Mouse (Mus musculus): ENCODE data around the gene Myrf. TPM values are rescaled to one million over a fixed set of nuclear protein-coding genes. Genes with fewer than 3 reads are reported as not detected.
A peak's percentile ranks its signal among the peaks of the same experiment; 100 is the strongest.

Myrf gene
- polyA plus RNA-seq, 1 experiment from 2014 or later, result 6.0 TPM

GRCm38 (mm10) chr19:10189940-10190339 is 50.6 kb downstream of the Myrf start:
- Histone ChIP-seq H3K4me1 (replicated peaks; ENCODE audit: control insufficient read depth, insufficient read depth, low read length) (0 out of 2 replicates have a peak, but pooled peaks cover 3% of the 10 kb centered on the region), H3K4me3 (ENCODE audit: low read length) (no peak overlapping the region), H3K36me3 (ENCODE audit: control insufficient read depth, insufficient read depth, low read length) (peaks cover 40% of the 10 kb centered on the region), H3K9ac (ENCODE audit: low read length) (no peak overlapping the region), H3K27ac (ENCODE audit: low read length) (no peak overlapping the region), H3K9me3 (ENCODE audit: control insufficient read depth, low read length) (no peaks in the 10 kb centered on the region), H3K27me3 (ENCODE audit: control insufficient read depth, insufficient read depth, low read depth, low read length) (no peaks in the 10 kb centered on the region), H3K4me2 (ENCODE audit: low read depth, low read length) (no peak overlapping the region)
- WGBS, result 93% methylated on average over 8 of the region's 8 CpGs
- no peak for ATAC-seq (ENCODE audit: low read depth)

GRCm38 (mm10) chr19:10189022-10189421 is 51.5 kb downstream of the Myrf start:
- H3K9me3 ChIP-seq (ENCODE audit: control insufficient read depth, low read length), result no peaks in the 10 kb centered on the region
- H3K4me3 ChIP-seq (ENCODE audit: low read length), result no peak overlapping the region
- peaks cover 40% of the 10 kb centered on the region for H3K36me3 ChIP-seq (ENCODE audit: control insufficient read depth, insufficient read depth, low read length)
- H3K27ac ChIP-seq (ENCODE audit: low read length), result no peak overlapping the region
- 94% methylated on average over 6 of the region's 6 CpGs for WGBS
- no peak for ATAC-seq (ENCODE audit: low read depth)
- no peaks in the 10 kb centered on the region for H3K27me3 ChIP-seq (ENCODE audit: control insufficient read depth, insufficient read depth, low read depth, low read length)
- no peak overlapping the region for H3K4me2 ChIP-seq (ENCODE audit: low read depth, low read length)
- no peak overlapping the region for H3K9ac ChIP-seq (ENCODE audit: low read length)
- peaks cover 10% of the 10 kb centered on the region for H3K4me1 ChIP-seq (replicated peaks; ENCODE audit: control insufficient read depth, insufficient read depth, low read length)

- Histone ChIP-seq H3K9me3 (ENCODE audit: control insufficient read depth, low read length) (no peaks in the 10 kb centered on the region), H3K4me2 (ENCODE audit: low read depth, low read length) (no peak overlapping the region), H3K4me1 (replicated peaks; ENCODE audit: control insufficient read depth, insufficient read depth, low read length) (peaks cover 11% of the 10 kb centered on the region), H3K27me3 (ENCODE audit: control insufficient read depth, insufficient read depth, low read depth, low read length) (no peaks in the 10 kb centered on the region), H3K27ac (ENCODE audit: low read length) (no peak overlapping the region), H3K9ac (ENCODE audit: low read length) (no peak overlapping the region), H3K36me3 (ENCODE audit: control insufficient read depth, insufficient read depth, low read length) (peaks cover 35% of the 10 kb centered on the region), H3K4me3 (ENCODE audit: low read length) (no peak overlapping the region)
- no peak for ATAC-seq (ENCODE audit: low read depth)
- WGBS, result 86% methylated on average over 10 of the region's 10 CpGs
Observed at GRCm38 (mm10) chr19:10188281-10188811, 52.2 kb downstream of the Myrf start.

GRCm38 (mm10) chr19:10186569-10186968 is 54.0 kb downstream of the Myrf start:
- ATAC-seq (ENCODE audit: low read depth), result no peak
- Histone ChIP-seq H3K4me3 (ENCODE audit: low read length) (no peak overlapping the region), H3K27me3 (ENCODE audit: control insufficient read depth, insufficient read depth, low read depth, low read length) (no peaks in the 10 kb centered on the region), H3K4me2 (ENCODE audit: low read depth, low read length) (no peak overlapping the region), H3K9me3 (ENCODE audit: control insufficient read depth, low read length) (no peaks in the 10 kb centered on the region), H3K9ac (ENCODE audit: low read length) (no peak overlapping the region), H3K4me1 (replicated peaks; ENCODE audit: control insufficient read depth, insufficient read depth, low read length) (peaks cover 15% of the 10 kb centered on the region), H3K36me3 (ENCODE audit: control insufficient read depth, insufficient read depth, low read length) (peaks cover 22% of the 10 kb centered on the region), H3K27ac (ENCODE audit: low read length) (no peak overlapping the region)
- 92% methylated on average over 8 of the region's 8 CpGs for WGBS

- Histone ChIP-seq H3K27ac (ENCODE audit: low read length) (no peak overlapping the region), H3K9ac (ENCODE audit: low read length) (no peak overlapping the region), H3K4me2 (ENCODE audit: low read depth, low read length) (no peak overlapping the region), H3K4me3 (ENCODE audit: low read length) (no peak overlapping the region), H3K27me3 (ENCODE audit: control insufficient read depth, insufficient read depth, low read depth, low read length) (no peaks in the 10 kb centered on the region), H3K9me3 (ENCODE audit: control insufficient read depth, low read length) (no peaks in the 10 kb centered on the region), H3K36me3 (ENCODE audit: control insufficient read depth, insufficient read depth, low read length) (peaks cover 22% of the 10 kb centered on the region), H3K4me1 (replicated peaks; ENCODE audit: control insufficient read depth, insufficient read depth, low read length) (peaks cover 11% of the 10 kb centered on the region)
- ATAC-seq (ENCODE audit: low read depth), result no peak
- 90% methylated on average over 3 of the region's 3 CpGs for WGBS
Observed at GRCm38 (mm10) chr19:10185876-10186275, 54.7 kb downstream of the Myrf start.

GRCm38 (mm10) chr19:10184096-10184495 is 56.5 kb downstream of the Myrf start:
- Histone ChIP-seq H3K4me3 (ENCODE audit: low read length) (peak overlapping the region; percentile 88), H3K27me3 (ENCODE audit: control insufficient read depth, insufficient read depth, low read depth, low read length) (no peaks in the 10 kb centered on the region), H3K9ac (ENCODE audit: low read length) (peak overlapping the region; percentile 89), H3K4me1 (replicated peaks; ENCODE audit: control insufficient read depth, insufficient read depth, low read length) (peaks cover 11% of the 10 kb centered on the region), H3K36me3 (ENCODE audit: control insufficient read depth, insufficient read depth, low read length) (peaks cover 16% of the 10 kb centered on the region), H3K4me2 (ENCODE audit: low read depth, low read length) (peak overlapping the region; percentile 75), H3K27ac (ENCODE audit: low read length) (peak overlapping the region; percentile 93), H3K9me3 (ENCODE audit: control insufficient read depth, low read length) (no peaks in the 10 kb centered on the region)
- 7% methylated on average over 12 of the region's 12 CpGs for WGBS
- peak; percentile 20; the same call in 1 of the 2 replicates for ATAC-seq (ENCODE audit: low read depth)

- WGBS, result under 1% methylated on average over 35 of the region's 35 CpGs
- Histone ChIP-seq H3K36me3 (ENCODE audit: control insufficient read depth, insufficient read depth, low read length) (peaks cover 11% of the 10 kb centered on the region), H3K27ac (ENCODE audit: low read length) (peak overlapping the region; percentile 93), H3K4me1 (replicated peaks; ENCODE audit: control insufficient read depth, insufficient read depth, low read length) (peaks cover 11% of the 10 kb centered on the region), H3K4me2 (ENCODE audit: low read depth, low read length) (peak overlapping the region; percentile 75), H3K4me3 (ENCODE audit: low read length) (peak overlapping the region; percentile 88), H3K27me3 (ENCODE audit: control insufficient read depth, insufficient read depth, low read depth, low read length) (no peaks in the 10 kb centered on the region), H3K9me3 (ENCODE audit: control insufficient read depth, low read length) (no peaks in the 10 kb centered on the region), H3K9ac (ENCODE audit: low read length) (peak overlapping the region; percentile 89)
- peak; percentile 76 for ATAC-seq (ENCODE audit: low read depth)
Observed at GRCm38 (mm10) chr19:10183299-10183983, 57.1 kb downstream of the Myrf start.

GRCm38 (mm10) chr19:10182670-10183298 is 57.8 kb downstream of the Myrf start, which contains the start of gene Fads1:
Gene Fads1 (plus strand): TSS chr19:10182888.
- Histone ChIP-seq H3K4me3 (ENCODE audit: low read length) (peak within 1 kb of the TSS; percentile 88), H3K9me3 (ENCODE audit: control insufficient read depth, low read length) (no peaks in the 10 kb centered on the region), H3K27ac (ENCODE audit: low read length) (peak within 1 kb of the TSS; percentile 93), H3K9ac (ENCODE audit: low read length) (peak within 1 kb of the TSS; percentile 89), H3K36me3 (ENCODE audit: control insufficient read depth, insufficient read depth, low read length) (peaks cover 11% of the 10 kb centered on the region), H3K4me1 (replicated peaks; ENCODE audit: control insufficient read depth, insufficient read depth, low read length) (peaks cover 11% of the 10 kb centered on the region), H3K27me3 (ENCODE audit: control insufficient read depth, insufficient read depth, low read depth, low read length) (no peaks in the 10 kb centered on the region), H3K4me2 (ENCODE audit: low read depth, low read length) (peak within 1 kb of the TSS; percentile 75)
- 0% methylated on average over 67 of the region's 70 CpGs for WGBS
- ATAC-seq (ENCODE audit: low read depth), result peak; percentile 98

- no peaks in the 10 kb centered on the region for H3K9me3 ChIP-seq (ENCODE audit: control insufficient read depth, low read length)
- 21% methylated on average over 7 of the region's 7 CpGs for WGBS
- peak overlapping the region; percentile 44 for H3K9ac ChIP-seq (ENCODE audit: low read length)
- no peak for ATAC-seq (ENCODE audit: low read depth)
- peak overlapping the region; percentile 88 for H3K4me3 ChIP-seq (ENCODE audit: low read length)
- H3K27ac ChIP-seq (ENCODE audit: low read length), result 0 out of 2 replicates have a peak overlapping the region, but pooled peaks have one; percentile 49
- H3K4me1 ChIP-seq (replicated peaks; ENCODE audit: control insufficient read depth, insufficient read depth, low read length), result peaks cover 11% of the 10 kb centered on the region
- no peaks in the 10 kb centered on the region for H3K27me3 ChIP-seq (ENCODE audit: control insufficient read depth, insufficient read depth, low read depth, low read length)
- H3K36me3 ChIP-seq (ENCODE audit: control insufficient read depth, insufficient read depth, low read length), result peaks cover 9% of the 10 kb centered on the region
- H3K4me2 ChIP-seq (ENCODE audit: low read depth, low read length), result peak overlapping the region; percentile 75
Observed at GRCm38 (mm10) chr19:10182142-10182541, 58.4 kb downstream of the Myrf start.

Data from lung, embryonic 16.5 days (tissue).